Mouse (Mus musculus) midbrain, embryonic 16.5 days (tissue): ENCODE measurements around the gene Gpr89. TPM values are rescaled to one million over a fixed set of nuclear protein-coding genes. Genes with fewer than 3 reads are reported as not detected.

Source experiments
- ATAC-seq: fragments of 200-750 bp; cut with Nextera tagmentation; 2 replicates; pipeline ENCODE4 v1.8.0; 2017; ENCODE audit warnings: moderate TSS enrichment
- H3K27ac ChIP-seq: fragments of 300-500 bp; sonication (generic); 2 replicates; pipeline ENCODE4 v1.5.1; 2014; ENCODE audit warnings: mild to moderate bottlenecking, low read length, mixed read lengths
- H3K27me3 ChIP-seq: fragments of 300-500 bp; sonication (generic); 2 replicates; pipeline ENCODE4 v1.6.1; 2014; ENCODE audit warnings: low read depth, low read length, mixed read lengths; ENCODE audit not compliant: control insufficient read depth, insufficient read depth
- H3K36me3 ChIP-seq: fragments of 300-500 bp; sonication (generic); 2 replicates; pipeline ENCODE4 v1.6.1; 2014; ENCODE audit warnings: mild to moderate bottlenecking, low read length, moderate library complexity, mixed read lengths; ENCODE audit not compliant: control insufficient read depth, insufficient read depth
- H3K4me1 ChIP-seq: fragments of 300-500 bp; sonication (generic); 2 replicates; pipeline ENCODE4 v1.6.1; 2014; ENCODE audit warnings: mild to moderate bottlenecking, low read length, mixed read lengths; ENCODE audit not compliant: control insufficient read depth, insufficient read depth
- H3K4me2 ChIP-seq: fragments of 300-500 bp; sonication (generic); 2 replicates; pipeline ENCODE4 v1.6.1; 2014; ENCODE audit warnings: mild to moderate bottlenecking, low read length, mixed read lengths
- H3K4me3 ChIP-seq: fragments of 300-500 bp; sonication (generic); 2 replicates; pipeline ENCODE4 v1.5.1; 2014; ENCODE audit warnings: low read depth, mild to moderate bottlenecking, low read length, moderate library complexity, mixed read lengths
- H3K9ac ChIP-seq: fragments of 300-500 bp; sonication (generic); 2 replicates; pipeline ENCODE4 v1.6.1; 2014; ENCODE audit warnings: low read depth, low read length, mixed read lengths
- H3K9me3 ChIP-seq: fragments of 300-500 bp; sonication (generic); replicated peaks from 2 replicates; pipeline ENCODE4 v1.6.1; 2014; ENCODE audit warnings: mild to moderate bottlenecking, low read length, mixed read lengths; ENCODE audit not compliant: control insufficient read depth, poor library complexity, severe bottlenecking
- WGBS: fragments of 180-500 bp; shearing (Covaris S2); extraction: QIAGEN DNeasy Blood & Tissue Kit; methylation state at CpG from one replicate; pipeline ENCODE4 v1.1.7; 2014; 5-methylcytosine and 5-hydroxymethylcytosine counted together
- polyA plus RNA-seq: library from polyadenylated mRNA; unstranded; fragments of >200 nt; fragmentation: Nextera tagmentation; extraction: Ambion mirVana; gene quantifications from 2 replicates; pipeline ENCODE4 v1.2.1, GENCODE M21; 2015

Gene Gpr89
- polyA plus RNA-seq: 36.3 and 41.2 TPM in 2 replicates

- peak within 1 kb of the TSS; percentile 73 for H3K27ac ChIP-seq
- no peaks in the 10 kb centered on the region for H3K36me3 ChIP-seq
- H3K9ac ChIP-seq: peak within 1 kb of the TSS; percentile 99
- H3K9me3 ChIP-seq: no peaks in the 10 kb centered on the region
- peaks cover 9% of the 10 kb centered on the region for H3K4me1 ChIP-seq
- peak; percentile 97 for ATAC-seq
- H3K4me3 ChIP-seq: peak within 1 kb of the TSS; percentile 97
- peaks cover 5% of the 10 kb centered on the region for H3K27me3 ChIP-seq
- peak within 1 kb of the TSS; percentile 68 for H3K4me2 ChIP-seq
- WGBS: under 1% methylated on average over 40 of the region's 40 CpGs
Measured at GRCm38 (mm10) chr3:96904851-96905541, at the start of gene Gpr89. Gene Gpr89, minus strand, starts transcription at chr3:96905346.

DNA sequence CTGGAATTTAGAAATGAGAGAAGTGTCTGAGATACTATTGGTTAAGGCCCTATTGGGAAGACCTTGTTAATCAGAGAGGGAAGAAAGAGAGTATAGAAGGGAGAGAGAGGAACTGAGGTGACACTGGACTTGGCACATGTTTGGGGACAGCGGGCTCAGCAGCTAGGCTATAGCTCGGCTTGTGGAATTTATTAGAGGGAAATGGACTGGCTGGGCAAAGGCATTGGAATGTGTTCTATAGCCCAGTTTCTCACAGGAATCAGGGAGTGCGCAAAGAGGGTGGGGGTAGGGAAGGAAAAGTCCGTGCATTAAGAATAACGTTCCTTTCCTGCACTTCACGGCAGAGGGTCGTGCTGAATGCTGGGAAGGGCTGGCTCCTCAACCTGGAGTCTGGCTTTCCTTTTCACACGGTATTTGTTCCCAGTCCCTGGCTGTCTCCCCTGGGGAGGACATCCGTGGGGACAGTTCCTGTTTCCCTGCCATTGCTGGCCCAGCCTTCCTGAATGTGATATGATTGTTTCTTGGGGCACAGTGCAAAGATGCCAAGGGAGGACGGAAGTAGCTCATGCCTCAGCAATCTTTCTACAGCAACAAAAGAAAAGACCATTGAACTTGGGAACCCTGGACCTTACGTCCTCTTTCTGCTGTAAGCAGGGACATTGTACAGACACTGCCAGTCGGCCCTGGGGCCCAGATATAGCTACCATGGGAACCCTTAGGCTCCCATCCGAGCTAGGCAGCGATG, 48.5 kb upstream of the Gpr89 start:
- ATAC-seq: no peak
- WGBS: 59% methylated on average over 14 of the region's 14 CpGs
- Histone ChIP-seq H3K4me3 (no peak overlapping the region), H3K36me3 (no peaks in the 10 kb centered on the region), H3K9ac (no peak overlapping the region), H3K27me3 (no peaks in the 10 kb centered on the region), H3K4me2 (no peak overlapping the region), H3K4me1 (no peaks in the 10 kb centered on the region), H3K9me3 (no peaks in the 10 kb centered on the region), H3K27ac (no peak overlapping the region)

DNA sequence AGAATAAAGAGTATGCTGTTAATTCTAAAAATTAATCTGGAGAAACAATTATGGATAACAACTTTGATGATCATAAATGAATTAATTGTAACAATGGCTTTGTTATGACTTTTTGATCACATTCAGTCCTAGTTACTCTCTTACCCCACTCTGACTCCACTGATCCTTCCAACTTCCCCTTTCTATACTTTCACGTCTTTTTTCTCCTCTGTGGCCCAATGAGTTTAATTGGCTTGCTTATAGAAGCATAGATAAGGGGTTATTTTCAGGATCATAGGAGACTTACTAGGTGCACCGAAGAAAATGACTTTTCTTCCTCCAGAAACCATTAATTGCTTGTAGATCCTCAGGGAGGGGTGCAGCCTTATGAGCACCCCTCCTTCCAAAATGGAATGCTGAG, 37.6 kb upstream of the Gpr89 start:
- peaks cover 8% of the 10 kb centered on the region for H3K4me1 ChIP-seq
- H3K27me3 ChIP-seq: no peaks in the 10 kb centered on the region
- no peak overlapping the region for H3K4me3 ChIP-seq
- H3K4me2 ChIP-seq: no peak overlapping the region
- no peak overlapping the region for H3K27ac ChIP-seq
- H3K9me3 ChIP-seq: no peaks in the 10 kb centered on the region; the same call in 1 of the 2 replicates
- WGBS: 89% methylated on average over 2 of the region's 2 CpGs
- no peak overlapping the region for H3K9ac ChIP-seq
- ATAC-seq: no peak
- no peaks in the 10 kb centered on the region for H3K36me3 ChIP-seq

DNA sequence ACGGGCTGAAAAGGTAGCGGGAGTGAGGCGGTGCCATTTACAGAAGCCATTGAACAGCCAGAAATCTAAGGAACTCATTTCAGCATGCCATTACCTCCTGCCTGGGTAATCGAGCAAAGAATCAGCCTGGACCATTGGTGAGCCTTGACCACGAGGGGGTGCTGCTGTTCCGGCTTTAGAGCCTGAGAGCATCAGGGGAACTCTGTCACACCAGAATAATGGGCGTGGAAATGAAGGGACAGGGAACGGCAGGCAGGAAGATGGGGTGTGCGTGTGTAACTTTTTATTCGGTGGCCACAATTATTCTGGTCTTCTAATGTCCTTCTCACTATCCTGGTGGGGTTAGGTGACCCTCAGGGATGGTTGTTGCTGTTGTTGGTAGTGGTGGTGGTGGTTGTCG, 33.6 kb upstream of the Gpr89 start:
- Histone ChIP-seq H3K4me3 (peak overlapping the region; percentile 22; the same call in 1 of the 2 replicates), H3K4me1 (peaks cover 17% of the 10 kb centered on the region), H3K9me3 (no peaks in the 10 kb centered on the region; the same call in 1 of the 2 replicates), H3K27me3 (no peaks in the 10 kb centered on the region), H3K27ac (no peak overlapping the region), H3K4me2 (peak overlapping the region; percentile 48), H3K36me3 (no peaks in the 10 kb centered on the region), H3K9ac (no peak overlapping the region)
- WGBS: 6% methylated on average over 11 of the region's 11 CpGs
- peak; percentile 87 for ATAC-seq

GRCm38 (mm10) chr3:96937606-96938005, 32.5 kb upstream of the Gpr89 start:
- H3K4me2 ChIP-seq: 0 out of 2 replicates have a peak overlapping the region, but pooled peaks have one; percentile 7
- peak overlapping the region; percentile 60 for H3K27ac ChIP-seq
- H3K9ac ChIP-seq: 0 out of 2 replicates have a peak overlapping the region, but pooled peaks have one; percentile 12
- peak; percentile 86 for ATAC-seq
- H3K9me3 ChIP-seq: no peaks in the 10 kb centered on the region
- no peaks in the 10 kb centered on the region for H3K36me3 ChIP-seq
- WGBS: 7% methylated on average over 5 of the region's 5 CpGs
- no peak overlapping the region for H3K4me3 ChIP-seq
- no peaks in the 10 kb centered on the region for H3K27me3 ChIP-seq
- H3K4me1 ChIP-seq: peaks cover 17% of the 10 kb centered on the region

- Histone ChIP-seq H3K36me3 (no peaks in the 10 kb centered on the region), H3K4me1 (peaks cover 17% of the 10 kb centered on the region), H3K9ac (no peak overlapping the region), H3K27ac (no peak overlapping the region), H3K4me2 (no peak overlapping the region), H3K9me3 (no peaks in the 10 kb centered on the region), H3K4me3 (no peak overlapping the region), H3K27me3 (no peaks in the 10 kb centered on the region)
- WGBS: 8% methylated on average over 6 of the region's 6 CpGs
- ATAC-seq: no peak
Measured at GRCm38 (mm10) chr3:96936241-96936640, 31.1 kb upstream of the Gpr89 start.

GRCm38 (mm10) chr3:96931261-96931681, 26.1 kb upstream of the Gpr89 start:
- Histone ChIP-seq H3K9ac (no peak overlapping the region), H3K36me3 (no peaks in the 10 kb centered on the region), H3K4me2 (peak overlapping the region; percentile 9; the same call in 1 of the 2 replicates), H3K4me1 (no peaks in the 10 kb centered on the region), H3K4me3 (no peak overlapping the region), H3K9me3 (no peaks in the 10 kb centered on the region), H3K27me3 (no peaks in the 10 kb centered on the region), H3K27ac (no peak overlapping the region)
- 9% methylated on average over 5 of the region's 5 CpGs for WGBS
- ATAC-seq: 0 out of 2 replicates have a peak, but pooled peaks have one; percentile 25

DNA sequence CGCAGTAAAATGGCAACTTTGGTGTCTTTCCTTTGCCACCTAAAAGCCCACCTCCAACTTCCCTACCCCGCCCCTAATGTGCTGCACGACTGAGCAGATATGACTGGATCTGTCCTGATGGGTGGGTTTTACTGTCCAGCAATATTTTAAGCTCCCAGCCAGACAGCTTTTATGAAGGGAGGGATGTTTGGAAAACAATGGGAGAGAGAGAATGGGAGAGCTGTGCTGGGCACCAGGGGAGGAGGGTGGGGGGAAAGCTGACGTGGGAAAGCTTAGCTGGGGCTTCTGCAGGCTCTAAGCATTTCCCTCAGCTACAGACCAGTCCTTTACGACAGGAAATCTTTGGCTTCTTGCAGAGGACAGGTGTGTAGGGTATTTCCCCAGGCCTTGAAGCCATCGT, 20.8 kb upstream of the Gpr89 start, which contains the start of gene Gja8:
Gja8 (minus strand) TSS at position 101 of the 400 bp plus-strand sequence.
- H3K4me3 ChIP-seq: no peak within 1 kb of the TSS
- no peaks in the 10 kb centered on the region for H3K27me3 ChIP-seq
- no peak within 1 kb of the TSS for H3K27ac ChIP-seq
- 69% methylated on average over 6 of the region's 6 CpGs for WGBS
- no peaks in the 10 kb centered on the region for H3K4me1 ChIP-seq
- no peak within 1 kb of the TSS for H3K4me2 ChIP-seq
- H3K9ac ChIP-seq: no peak within 1 kb of the TSS
- no peak for ATAC-seq
- no peaks in the 10 kb centered on the region for H3K36me3 ChIP-seq
- no peaks in the 10 kb centered on the region for H3K9me3 ChIP-seq

DNA sequence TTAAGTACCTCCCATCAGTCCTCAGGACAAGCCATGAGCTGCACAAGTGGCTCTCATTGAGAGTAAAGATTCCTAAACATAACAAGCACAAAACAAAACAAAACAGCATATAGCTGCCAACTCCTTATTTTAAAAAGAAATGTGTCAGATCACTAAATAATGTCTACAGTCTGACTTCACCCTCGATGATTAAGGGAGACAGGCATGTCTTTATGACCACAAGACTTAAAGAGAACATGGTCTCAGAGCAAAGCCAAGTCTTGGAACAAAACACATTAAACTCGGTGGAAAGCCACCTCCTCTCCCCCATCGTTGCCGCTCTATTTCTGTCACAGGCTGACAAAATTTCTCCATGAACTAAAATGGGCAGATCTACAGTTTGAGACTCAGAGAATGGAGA, 19.5 kb upstream of the Gpr89 start:
- Histone ChIP-seq H3K4me2 (no peak overlapping the region), H3K36me3 (no peaks in the 10 kb centered on the region), H3K4me3 (no peak overlapping the region), H3K9ac (no peak overlapping the region), H3K9me3 (no peaks in the 10 kb centered on the region), H3K27ac (no peak overlapping the region), H3K4me1 (no peaks in the 10 kb centered on the region), H3K27me3 (no peaks in the 10 kb centered on the region)
- 90% methylated on average over 4 of the region's 4 CpGs for WGBS
- ATAC-seq: no peak
